Mouse (Mus musculus): ENCODE results near the gene Slc13a4.
A peak's percentile ranks its signal among the peaks of the same experiment; 100 is the strongest.

Gene Slc13a4

DNA sequence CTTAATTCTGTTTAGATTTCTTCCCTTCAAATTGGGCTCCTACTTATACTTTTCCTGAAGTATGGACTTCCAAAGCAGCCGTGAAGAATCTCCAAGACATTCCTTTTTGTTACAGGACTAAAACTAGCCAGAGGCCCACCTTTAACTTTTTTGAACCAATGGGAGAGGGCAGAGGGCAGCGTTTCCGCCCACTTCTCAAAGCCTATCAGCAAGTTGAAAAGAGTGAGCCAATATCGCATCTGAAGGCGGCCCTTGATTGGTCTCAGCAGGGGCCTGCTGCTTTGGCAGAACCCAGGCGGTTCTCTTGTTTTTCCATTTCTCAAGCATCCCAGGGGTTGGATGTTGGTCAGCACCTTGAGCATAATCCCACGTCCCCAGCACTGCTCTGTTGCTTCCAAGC is at the start of gene Slc13a4:
Gene Slc13a4, minus strand, starts transcription at position 95 of the 400 bp plus-strand sequence.
- no peak for DNase-seq (ENCODE audit: low read depth, low spot score)

DNA sequence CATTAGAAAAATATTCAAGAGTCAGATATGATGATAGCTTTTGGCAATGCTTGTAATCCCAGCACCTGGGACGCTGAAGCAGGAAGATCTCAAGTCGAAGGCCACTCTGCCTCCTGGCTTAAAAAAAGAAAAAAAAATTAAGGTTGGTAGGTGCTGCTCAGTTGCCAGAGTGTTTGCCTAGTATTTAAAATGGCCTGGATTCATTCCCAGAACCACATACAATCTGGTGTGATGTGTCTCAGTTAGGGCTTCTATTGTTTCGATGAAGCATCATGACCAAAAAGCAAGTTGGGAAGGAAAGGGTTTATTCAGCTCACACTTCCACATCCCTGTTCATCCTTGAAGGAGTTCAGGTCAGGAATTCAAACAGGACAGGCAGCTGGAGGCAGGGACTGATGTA is 47.4 kb upstream of the Slc13a4 start:
- DNase-seq (ENCODE audit: low read depth, low spot score) = no peak

DNA sequence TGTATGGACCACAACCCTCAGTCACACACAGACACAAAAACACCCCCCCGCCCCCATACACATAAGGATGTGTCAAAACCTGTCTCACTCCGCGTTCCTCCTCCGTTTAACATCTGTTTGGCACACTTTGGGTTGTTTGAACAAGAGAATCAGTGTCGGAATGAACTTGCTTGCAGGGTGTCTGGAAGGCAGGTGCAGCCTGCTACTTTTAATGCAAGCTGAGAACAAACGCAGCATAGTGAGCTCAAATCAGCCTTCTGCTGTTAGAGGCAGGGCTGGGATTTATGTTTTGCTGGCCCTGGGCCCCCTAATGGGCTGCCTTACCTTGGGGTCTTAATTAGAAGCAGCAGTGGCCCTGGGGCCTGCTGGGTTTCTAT is 46.7 kb upstream of the Slc13a4 start:
- DNase-seq (ENCODE audit: low read depth, low spot score) = peak; percentile 51

DNA sequence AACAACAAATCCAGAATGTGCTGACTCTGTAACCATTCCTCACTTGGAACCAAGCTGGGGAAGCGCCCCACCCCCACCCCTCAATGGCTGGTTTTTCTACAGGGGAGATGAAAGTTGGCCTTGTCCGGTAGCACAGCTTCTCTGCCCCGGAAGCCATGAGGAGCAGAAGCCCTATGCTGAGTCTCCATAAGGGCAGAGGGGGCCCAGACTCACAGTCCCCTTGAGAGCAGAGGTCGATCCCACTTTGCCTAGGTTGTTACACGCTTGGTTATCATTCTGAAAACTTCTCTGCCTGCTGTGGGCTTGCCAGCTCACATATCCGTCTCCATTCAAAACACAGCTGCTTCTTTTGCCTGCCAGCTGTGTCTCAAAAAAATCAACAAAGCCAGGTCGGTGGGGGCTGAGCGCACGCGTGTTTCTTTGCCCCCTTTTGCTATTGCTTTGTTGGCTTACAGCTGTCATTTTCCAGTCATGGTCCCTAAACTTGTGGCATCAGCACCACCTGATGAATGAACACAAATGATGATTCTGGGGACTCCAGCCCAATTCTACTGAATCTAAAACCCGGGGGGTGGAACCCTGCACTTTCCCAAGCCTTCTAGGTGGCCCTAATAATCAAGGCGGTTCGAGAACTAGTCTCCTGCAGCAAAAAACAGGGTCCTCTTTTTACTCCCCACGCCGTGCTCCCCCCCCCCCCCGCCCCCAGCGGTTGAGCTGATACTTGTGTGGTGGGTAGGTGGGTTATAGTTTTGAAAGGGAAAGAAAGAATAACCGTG is 46.1 kb upstream of the Slc13a4 start:
- peak; percentile 27 for DNase-seq (ENCODE audit: low read depth, low spot score)

DNA sequence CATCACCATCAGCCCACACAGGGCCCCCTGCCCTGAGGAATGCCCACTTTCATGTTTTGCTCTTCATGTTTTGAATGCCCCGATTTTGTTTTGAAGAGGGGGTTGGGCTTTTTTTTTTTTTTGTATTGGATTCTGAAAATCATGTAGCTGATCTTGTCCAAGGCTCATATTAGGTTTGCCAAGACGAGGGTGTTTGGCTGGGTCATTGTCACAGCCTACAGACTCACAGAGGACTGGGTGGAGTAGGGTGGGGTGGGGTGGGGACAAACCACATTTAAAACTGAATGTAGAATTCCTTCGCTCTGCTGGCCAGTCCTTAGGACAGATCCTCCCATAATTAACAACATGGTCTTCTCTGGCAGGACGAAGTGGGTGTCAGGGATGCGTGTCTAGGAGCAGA is 45.5 kb upstream of the Slc13a4 start:
- no peak for DNase-seq (ENCODE audit: low read depth, low spot score)

DNA sequence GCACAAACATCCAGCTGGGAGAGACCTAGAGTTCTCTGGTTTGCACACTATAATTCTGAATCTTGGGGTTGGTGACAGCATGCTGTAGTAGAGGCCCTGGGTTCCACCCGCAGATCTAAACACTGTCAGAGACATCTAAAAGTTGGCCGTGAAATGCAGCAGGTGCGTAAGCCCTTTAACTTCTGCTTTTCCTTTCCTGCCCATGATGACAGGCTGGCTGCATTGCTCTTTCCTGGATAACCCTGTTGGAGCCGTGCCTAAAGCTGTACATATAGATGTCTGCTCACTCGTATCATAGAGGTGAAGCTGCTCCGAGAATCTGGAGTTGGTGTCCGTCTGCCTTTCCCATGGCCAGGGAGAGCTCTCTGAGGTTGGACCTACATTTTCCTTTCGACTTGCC is 44.9 kb upstream of the Slc13a4 start:
- no peak for DNase-seq (ENCODE audit: low read depth, low spot score)

DNA sequence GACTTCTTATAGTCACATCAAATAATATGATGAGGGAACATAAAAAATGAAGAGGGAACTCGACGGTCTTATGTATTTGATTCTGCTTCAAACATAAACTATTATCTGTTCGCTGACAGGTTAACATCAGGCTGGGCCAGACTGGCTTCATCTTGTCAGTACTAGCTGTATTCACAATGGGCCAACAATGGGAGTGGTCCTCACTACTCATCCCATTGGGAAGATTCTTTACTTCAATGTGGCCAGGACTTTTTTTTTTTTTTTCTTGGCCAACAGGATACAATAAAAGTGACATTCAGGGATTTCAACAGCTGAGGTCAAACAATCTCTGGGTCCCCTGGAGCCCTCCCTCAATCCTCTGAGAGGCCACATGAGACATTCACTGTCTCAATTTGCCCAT is 43.9 kb upstream of the Slc13a4 start:
- DNase-seq (ENCODE audit: low read depth, low spot score) = no peak

DNA sequence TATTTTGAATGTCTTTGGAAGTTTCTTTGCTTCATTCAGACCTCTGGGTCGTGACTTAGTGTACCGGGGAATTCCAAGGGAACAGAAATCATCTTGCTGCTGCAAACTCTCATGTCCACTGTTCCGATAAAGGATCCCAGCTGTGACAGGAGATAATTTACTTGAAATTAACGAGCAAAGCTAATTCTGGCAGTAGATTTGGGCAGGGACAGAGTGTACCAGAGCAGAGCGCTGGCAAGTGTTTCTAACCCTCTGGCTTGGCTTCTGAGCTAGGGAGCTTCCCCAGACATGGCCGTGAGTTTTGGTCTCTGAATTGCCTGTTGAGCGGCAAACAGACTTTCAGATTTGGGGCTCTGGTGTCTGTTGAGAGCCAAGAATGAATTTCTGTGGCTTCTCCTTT is 41.9 kb upstream of the Slc13a4 start:
- DNase-seq (ENCODE audit: low read depth, low spot score) = no peak

DNA sequence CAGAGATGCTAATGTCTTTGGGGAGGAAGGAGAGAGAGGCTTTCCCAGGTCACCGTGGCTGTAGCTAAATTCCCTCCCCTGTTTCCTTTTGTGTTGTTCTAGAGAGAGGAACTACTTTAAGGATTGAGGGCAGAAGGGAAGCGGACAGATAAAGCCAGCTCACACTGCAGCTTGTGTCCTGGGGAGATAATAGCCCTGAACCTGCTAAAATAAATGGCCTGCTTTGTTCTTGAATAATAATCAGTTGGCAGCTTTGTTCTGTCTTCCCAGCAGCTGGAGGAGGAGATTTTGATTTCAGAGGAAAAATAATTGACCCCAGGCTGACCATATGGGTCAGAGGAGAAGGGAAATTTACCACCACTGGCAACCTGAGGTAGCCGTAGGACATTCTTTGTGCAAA is 30.7 kb upstream of the Slc13a4 start:
- DNase-seq (ENCODE audit: low read depth, low spot score) = no peak

DNA sequence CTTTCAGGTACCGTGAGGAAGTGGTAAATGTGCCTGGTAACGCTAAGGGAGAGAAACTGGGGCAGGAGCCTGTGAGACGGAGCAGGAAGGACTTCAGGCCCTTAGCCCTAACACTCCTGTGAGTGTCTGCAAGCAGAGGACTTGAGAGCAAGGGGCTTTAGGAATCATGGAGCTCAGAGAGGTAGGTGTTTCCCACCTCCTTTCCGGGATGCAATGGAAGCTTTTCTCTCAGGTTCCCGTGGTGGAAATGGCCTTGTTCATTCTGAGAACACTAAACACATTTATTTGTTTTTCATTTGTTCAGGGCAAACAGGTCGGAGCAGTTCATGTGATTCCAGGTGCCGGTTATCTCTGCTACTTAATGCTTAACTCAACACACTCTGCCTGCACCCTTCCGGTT is 29.9 kb upstream of the Slc13a4 start:
- DNase-seq (ENCODE audit: low read depth, low spot score) = no peak

DNA sequence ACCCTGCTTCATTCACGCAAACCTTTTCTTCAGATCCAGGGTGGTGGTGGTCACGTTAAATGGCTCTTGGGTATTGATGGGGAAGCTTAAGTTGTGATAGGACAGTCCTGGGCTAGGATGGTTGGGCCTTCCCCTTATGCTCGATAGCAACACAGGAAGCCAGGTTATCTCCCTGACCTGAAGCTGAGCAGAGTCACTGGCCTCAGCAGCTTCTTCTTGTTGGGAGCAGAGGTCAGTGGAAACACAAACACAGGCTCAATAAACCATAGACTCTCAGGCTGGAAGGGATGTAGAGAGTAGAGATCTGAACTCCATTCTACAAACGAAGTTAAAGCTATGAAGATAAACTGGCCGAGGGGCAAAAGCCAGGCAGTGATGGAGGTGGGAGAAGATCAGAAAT is 27.5 kb upstream of the Slc13a4 start:
- DNase-seq (ENCODE audit: low read depth, low spot score) = no peak

DNA sequence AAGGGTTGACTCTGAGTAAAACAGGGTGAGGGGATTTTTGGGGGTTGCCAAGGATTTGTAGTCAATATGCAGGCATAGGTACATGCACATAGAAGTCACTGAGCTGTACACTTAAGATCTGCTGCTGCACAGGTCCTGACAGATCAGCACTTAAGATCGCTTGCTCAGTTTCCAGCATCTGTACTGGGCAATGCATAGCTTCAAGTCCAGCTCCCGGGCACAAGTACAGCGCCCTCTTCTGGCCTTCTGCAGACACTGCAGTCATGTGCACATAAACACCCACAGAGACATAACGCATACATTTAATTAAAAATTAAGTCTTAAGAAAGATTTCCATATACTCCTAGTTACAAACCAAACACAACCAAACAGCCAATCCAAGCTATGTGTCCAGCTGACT is 26.3 kb upstream of the Slc13a4 start:
- DNase-seq (ENCODE audit: low read depth, low spot score) = no peak

DNA sequence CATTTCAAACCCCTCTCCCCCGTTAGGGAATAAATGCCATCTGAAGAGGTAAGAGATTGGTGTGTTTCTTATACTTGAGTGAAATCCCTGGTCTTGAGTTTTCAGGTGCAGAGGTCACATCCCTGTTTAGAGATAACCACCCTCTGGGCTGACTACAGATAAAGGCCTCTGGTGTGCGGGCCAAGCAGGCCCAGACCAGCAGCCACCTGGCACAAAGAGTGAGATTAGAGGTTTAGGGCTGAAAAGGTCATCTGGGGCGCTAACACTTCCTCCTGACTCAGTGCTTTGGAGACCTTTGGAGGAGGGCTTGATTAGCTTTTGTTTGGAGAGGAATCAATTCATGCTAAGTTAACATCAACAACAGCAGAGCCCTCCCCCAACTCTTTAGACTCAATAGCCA is 25.7 kb upstream of the Slc13a4 start:
- DNase-seq (ENCODE audit: low read depth, low spot score) = no peak

DNA sequence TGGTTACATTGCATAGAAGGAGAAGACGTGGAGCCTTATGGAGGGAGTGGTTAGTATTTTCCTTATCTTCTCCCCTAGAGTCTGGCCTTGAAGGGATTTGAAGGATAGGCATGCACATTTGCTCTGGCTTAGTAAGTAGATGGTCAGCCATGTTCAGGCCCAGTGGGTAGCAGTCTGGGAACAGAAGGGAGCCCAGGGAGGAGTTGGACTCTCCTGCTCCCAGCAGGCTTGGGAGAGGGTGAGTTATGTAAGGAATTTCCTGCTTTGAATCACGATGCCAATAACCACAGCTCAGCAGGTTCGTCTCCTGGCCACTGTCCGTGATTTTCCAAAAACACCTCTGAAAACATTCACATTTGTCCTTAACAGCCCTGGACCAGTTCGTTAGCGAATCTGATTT is 22.9 kb upstream of the Slc13a4 start:
- DNase-seq (ENCODE audit: low read depth, low spot score) = no peak

DNA sequence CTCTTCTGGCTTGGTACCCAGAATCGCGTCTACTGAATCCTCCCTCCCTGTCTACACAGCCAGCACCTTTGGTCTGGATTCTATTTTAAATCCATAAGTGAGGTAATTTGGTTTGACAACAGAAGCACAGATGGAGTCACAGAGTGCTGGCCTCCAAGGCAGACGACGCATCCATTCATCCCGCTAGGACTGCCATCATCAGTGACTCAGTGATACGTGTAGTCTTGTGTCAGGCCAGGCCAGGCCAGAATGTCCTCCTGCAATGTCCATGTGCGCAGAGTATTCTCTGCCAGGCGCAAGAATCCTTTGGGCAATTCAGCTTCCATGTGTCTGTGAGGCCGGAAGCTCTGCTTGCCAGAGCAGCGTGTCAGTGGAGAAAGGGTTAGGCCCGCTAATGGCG is 22.0 kb upstream of the Slc13a4 start:
- no peak for DNase-seq (ENCODE audit: low read depth, low spot score)

DNA sequence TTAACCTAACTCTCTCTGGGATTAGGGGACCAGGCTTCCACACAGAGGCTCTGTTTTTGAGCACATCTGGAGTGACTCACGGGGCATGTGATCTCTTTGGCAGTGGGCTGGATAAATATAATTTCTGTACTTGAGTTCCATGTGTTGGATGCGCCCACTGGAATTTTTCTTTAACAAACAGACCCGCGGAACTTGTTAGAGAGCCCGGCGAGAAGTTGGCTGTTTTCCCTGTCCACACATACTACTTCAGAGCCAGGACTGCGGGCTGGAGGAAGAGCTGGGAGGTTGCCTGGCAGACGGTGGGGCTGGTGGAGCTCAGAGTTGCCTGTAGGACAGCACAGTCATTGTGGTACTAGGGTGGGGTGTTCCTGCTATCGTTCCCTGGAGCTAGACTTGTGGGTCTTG is 18.2 kb upstream of the Slc13a4 start, which contains the start of gene Fam180a:
Gene Fam180a, minus strand, starts transcription at position 31 of the 405 bp plus-strand sequence.
- no peak for DNase-seq (ENCODE audit: low read depth, low spot score)

DNA sequence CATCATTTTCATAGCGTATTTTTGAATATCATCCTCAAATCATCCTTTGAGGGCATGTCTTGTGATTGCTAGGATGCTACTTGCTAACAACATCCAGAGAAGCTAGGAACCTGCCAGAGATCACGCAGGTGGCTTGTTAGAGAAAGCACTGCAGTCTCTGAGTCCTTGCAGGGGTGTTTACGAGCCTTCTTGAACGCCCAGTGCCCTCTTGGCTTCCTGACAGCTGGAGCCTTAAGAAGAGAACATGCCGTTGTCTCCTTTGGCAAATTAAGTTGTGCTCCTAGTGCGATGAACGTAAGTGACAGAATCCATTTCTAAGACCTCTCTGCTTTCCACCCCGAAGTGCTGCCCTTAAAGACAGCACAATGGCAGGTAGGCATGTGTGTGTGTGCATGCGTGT is 16.4 kb upstream of the Slc13a4 start:
- no peak for DNase-seq (ENCODE audit: low read depth, low spot score)

DNA sequence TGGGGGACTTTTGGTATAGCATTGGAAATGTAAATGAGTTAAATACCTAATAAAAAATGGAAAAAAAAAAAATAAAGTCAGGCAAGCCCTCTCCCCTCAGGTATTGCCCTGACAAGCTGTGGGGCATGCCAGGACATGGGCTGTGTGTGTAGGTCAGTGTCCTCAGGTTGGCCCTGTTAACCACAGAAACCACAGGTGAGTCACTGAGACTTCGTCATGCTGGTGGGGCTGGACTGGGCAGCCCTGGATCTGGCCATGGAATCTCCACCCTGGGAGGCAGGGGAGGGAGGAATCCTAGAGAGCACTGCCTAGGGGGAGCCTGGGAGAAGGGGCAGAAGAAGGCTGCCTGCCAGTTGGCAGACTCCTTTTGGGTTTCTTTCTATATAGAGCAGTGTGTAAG is 15.1 kb upstream of the Slc13a4 start:
- no peak for DNase-seq (ENCODE audit: low read depth, low spot score)

DNA sequence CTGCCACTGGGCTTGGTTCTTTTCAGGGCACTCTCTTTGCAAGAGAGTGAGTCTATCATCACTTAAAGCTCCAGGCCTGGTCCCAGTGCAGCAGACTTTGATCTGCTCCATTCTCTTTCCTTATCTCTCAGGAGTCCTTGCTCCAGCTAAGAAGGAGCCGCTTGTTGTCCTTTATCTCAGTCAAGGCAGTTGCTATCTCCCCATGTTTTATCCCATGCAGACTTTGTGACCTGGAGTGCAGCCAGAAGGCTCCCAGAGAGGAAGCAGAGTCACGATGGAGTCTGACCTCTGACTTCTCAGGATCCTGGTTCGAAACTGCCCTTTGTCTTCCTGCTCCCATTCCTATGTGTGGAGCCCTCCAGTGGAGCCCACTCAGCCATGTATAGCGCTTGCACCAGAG is 13.2 kb upstream of the Slc13a4 start:
- DNase-seq (ENCODE audit: low read depth, low spot score) = no peak

DNA sequence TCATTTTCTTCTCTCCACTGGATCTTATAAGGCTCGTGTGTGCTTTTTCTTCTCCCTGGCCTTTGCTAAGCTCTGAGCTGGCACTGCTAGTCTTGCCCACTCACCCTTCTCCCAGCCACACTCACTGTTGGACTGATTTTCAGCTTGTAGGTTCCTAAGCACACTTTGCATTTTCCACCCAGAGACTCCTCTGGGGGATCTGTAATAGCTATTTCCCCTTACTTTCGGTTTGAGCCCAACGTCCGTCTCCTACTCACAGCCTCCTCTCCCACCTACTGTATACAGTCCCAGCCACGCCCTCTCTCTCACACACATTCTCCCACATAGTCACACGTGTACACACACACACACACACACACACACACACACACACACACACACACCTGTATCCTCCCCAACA is 11.9 kb upstream of the Slc13a4 start:
- no peak for DNase-seq (ENCODE audit: low read depth, low spot score)

DNA sequence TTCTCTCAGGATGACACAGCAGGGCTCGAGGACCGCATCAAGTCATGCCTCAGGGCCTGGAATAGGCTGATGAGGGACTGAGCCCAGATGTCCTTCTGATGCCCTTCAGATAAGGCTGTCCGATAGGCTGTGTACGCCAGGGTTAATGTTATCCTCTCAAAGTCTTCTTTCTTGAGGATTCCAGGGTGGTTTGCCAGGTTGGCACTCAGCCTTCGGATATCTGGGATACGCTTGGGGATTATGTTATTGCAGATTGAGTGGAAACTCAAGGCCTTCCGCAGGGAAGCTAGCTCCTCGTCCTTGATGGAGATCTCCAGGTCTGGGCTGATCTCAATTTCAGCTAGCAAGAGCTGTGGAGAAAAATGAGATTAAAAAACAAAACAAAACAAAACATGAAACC is 5.6 kb upstream of the Slc13a4 start:
- DNase-seq (ENCODE audit: low read depth, low spot score) = no peak

DNA sequence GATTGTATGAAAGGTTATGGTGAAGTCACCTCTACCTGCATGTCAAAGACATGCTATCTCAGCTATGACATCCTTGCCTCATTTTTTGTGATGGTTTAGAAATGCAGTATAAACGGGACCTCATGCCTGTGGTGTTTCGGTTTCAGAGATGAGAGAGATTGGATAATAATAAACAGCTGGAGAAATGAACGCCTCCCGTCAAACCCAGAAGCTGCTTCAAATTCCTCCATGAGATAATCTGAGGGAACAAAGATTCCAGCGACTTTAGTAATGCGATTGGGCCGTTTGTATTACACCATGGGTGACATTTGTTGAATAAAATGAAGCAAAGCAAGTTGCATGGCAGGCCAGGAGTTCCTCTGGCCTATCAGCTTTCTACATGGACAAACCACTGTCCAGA is 1.5 kb upstream of the Slc13a4 start:
- DNase-seq (ENCODE audit: low read depth, low spot score) = no peak

DNA sequence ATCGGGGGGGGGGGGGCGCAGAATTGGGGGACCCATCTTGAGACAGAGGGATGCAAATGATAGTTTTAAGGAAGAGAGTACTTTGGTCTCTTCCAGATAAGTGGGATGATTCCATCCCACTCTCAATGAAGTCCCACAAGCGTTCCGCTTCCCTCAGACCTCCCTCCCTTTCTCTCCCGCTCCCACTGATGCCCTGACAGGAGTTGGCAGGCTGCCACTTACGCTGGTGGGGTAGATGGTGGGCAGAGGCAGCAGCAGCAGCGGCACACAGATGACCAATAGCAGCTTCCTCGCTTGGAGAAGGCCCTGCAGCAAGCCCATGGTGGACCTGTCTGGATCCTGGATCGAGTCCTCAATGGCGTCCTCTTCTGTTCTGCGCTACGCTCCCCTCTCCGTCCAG is 795 bp downstream of the Slc13a4 start:
- DNase-seq (ENCODE audit: low read depth, low spot score) = no peak

DNA sequence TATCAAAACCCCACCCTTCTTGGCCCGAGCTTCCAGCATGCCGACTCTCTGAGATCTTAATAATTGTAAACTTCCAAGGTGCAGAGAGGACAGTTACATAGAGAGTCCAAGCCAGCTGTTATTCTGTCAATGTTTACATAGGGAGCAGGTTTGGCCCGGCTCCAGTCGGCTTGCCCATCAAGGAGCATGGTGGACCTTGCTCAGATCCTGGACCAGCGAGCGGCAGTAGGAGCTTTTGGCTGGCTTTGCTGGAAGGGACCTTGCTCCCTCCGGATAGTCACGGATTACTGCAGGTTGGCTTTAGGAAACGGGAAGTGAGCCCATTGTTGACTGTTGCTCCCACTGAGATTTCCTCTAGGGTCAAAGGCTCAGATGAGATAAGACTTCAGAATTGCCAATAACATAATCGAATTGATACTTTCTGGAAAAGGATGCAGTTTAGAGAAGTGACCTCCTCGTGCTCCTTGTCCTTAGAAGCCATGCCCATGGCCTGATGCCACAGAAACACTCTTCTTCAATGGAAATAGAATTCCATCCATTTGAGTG is 4.5 kb downstream of the Slc13a4 start:
- DNase-seq (ENCODE audit: low read depth, low spot score) = no peak
